Mouse (Mus musculus) embryonic fibroblast, embryonic 13.5 days (primary cell): ENCODE data around the gene Cd300lg.

ENCODE experiments used
- CTCF ChIP-seq: IDR thresholded peaks from 2 replicates; pipeline ENCODE4 v1.5.1; 2011; ENCODE audit warnings: mild to moderate bottlenecking, control low read depth, low read length, moderate library complexity, borderline replicate concordance; ENCODE audit not compliant: insufficient read depth
- POLR2A ChIP-seq: IDR thresholded peaks from 2 replicates; pipeline ENCODE4 v1.6.1; 2011; ENCODE audit warnings: low read depth, mild to moderate bottlenecking, control low read depth, low read length, moderate library complexity

DNA sequence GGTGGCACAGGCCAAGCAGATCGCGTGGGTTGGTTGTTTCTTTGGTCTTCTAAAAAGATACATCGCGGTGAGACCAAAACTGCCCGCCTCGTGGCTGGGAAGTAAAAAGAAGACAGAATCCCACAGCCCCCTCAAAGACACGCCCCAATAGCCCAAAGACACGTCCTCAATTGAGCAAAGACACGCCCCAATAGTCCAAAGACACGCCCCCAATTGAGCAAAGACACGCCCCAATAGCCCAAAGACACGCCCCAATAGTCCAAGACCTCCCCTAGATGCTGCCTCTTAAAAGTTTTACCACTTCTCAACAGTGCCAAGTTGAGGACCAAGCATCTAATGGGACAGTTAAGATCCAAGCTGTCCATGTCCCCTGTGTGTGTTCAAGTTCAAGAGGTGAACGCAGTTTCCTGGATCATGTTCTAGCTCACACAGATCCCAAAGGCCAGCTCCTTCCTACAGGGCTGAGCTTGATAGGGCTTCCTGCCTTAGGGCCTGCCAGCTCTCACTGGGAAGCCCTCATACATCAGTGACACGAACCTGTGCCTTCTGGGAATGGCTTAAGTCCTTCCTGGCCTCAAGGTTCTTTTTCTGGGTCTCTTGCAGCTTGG lies 8.7 kb downstream of the Cd300lg start:
- no peak for TF ChIP-seq POLR2A
- TF ChIP-seq CTCF: no peak
